12 mouse cellular contexts compared by ENCODE assay signal in genomic region chr13:49460692-49461414, GRCm38 (mm10). TPM values are rescaled to one million over a fixed set of nuclear protein-coding genes. Genes with fewer than 3 reads are reported as not detected.
A peak's percentile ranks its signal among the peaks of the same experiment; 100 is the strongest.
DNase-seq lines count a peak whose midpoint lies in the region; ATAC-seq and TF ChIP-seq lines count a peak whose summit lies in the region.
"Had no signal": no experiment of that assay in that cellular context is flagged by ENCODE, and none has a peak within 500 bp of the region (broad histone marks: within the 10 kb centered on the region; RNA-seq: fewer than 3 reads in every experiment).

No protein-coding gene starts in this region.

- peaks cover 7% of the 10 kb centered on the region; the same call in 1 of the 2 replicates for H3K36me3 ChIP-seq in stomach, embryonic 15.5 days
- peaks cover 73% of the 10 kb centered on the region for H3K36me3 ChIP-seq in midbrain, embryonic 13.5 days

- no peaks in the 10 kb centered on the region for H3K4me1 ChIP-seq in stomach, embryonic 15.5 days
- no peaks in the 10 kb centered on the region for H3K4me1 ChIP-seq in midbrain, embryonic 13.5 days (replicated peaks)
- H3K4me1 ChIP-seq: midbrain, embryonic 15.5 days had no signal

- whole genome bisulfite sequencing in stomach, embryonic 15.5 days = 57% methylated on average over 5 of the region's 5 CpGs
- 88% methylated on average over 5 of the region's 5 CpGs for WGBS in midbrain, embryonic 13.5 days

- H3K4me3 ChIP-seq in gastrocnemius, adult 2 months = no peak overlapping the region
- no peak overlapping the region for H3K4me3 ChIP-seq in stomach, embryonic 15.5 days (replicated peaks)
- H3K4me3 ChIP-seq in midbrain, embryonic 13.5 days (replicated peaks) = no peak overlapping the region
- H3K4me3 ChIP-seq: midbrain, embryonic 15.5 days had no signal

- no peaks in the 10 kb centered on the region for H3K9me3 ChIP-seq in stomach, embryonic 15.5 days
- no peaks in the 10 kb centered on the region for H3K9me3 ChIP-seq in midbrain, embryonic 13.5 days
- H3K9me3 ChIP-seq: midbrain, embryonic 15.5 days had no signal

- H3K27ac ChIP-seq in gastrocnemius, adult 2 months = peak overlapping the region; percentile 79
- H3K27ac ChIP-seq in stomach, embryonic 15.5 days = peak overlapping the region; percentile 68
- no peak overlapping the region for H3K27ac ChIP-seq in midbrain, embryonic 13.5 days
- H3K27ac ChIP-seq: midbrain, embryonic 15.5 days had no signal

- intact Hi-C loops in gastrocnemius, adult 2 months (cut with DNase I) = no loop called here
- intact Hi-C loops in left cerebral cortex, postnatal 14 days (cut with DNase I) = no loop called here
- intact Hi-C loops in left cerebral cortex, postnatal 4 days (cut with DNase I) = no loop called here

- H3K9ac ChIP-seq in stomach, embryonic 15.5 days = no peak overlapping the region
- no peak overlapping the region for H3K9ac ChIP-seq in midbrain, embryonic 13.5 days (replicated peaks)
- H3K9ac ChIP-seq: midbrain, embryonic 15.5 days had no signal

- no peak overlapping the region for H3K4me2 ChIP-seq in stomach, embryonic 15.5 days
- H3K4me2 ChIP-seq in midbrain, embryonic 13.5 days (replicated peaks) = no peak overlapping the region
- H3K4me2 ChIP-seq: midbrain, embryonic 15.5 days had no signal

- ATAC-seq in stomach, embryonic 15.5 days (ENCODE audit: insufficient read depth, low FRiP score, low read depth) = no peak
- ATAC-seq in midbrain, embryonic 13.5 days = no peak
- ATAC-seq: midbrain, embryonic 15.5 days had no signal

- H3K27me3 ChIP-seq in stomach, embryonic 15.5 days (replicated peaks) = no peaks in the 10 kb centered on the region
- H3K27me3 ChIP-seq in midbrain, embryonic 13.5 days = no peaks in the 10 kb centered on the region
- H3K27me3 ChIP-seq: CH12.LX; midbrain, embryonic 15.5 days had no signal

- TF ChIP-seq CTCF in gastrocnemius, adult 2 months (IDR thresholded peaks at IDR 0.05) = no peak

- peak; percentile 60 for DNase-seq in gastrocnemius, adult 2 months
- no peak for DNase-seq in gastrocnemius, postnatal 10 days
- peak; percentile 18 to 26 for DNase-seq in left cerebral cortex, postnatal 14 days (ENCODE audit: low spot score in 2 of 2)
- DNase-seq in left cerebral cortex, postnatal 4 days = no peak
- DNase-seq in layer of hippocampus, adult 9-11 months = peak; percentile 84
- no peak for DNase-seq in yolk sac, embryonic 10.5 days (ENCODE audit: low spot score)
- DNase-seq: liver; right cerebral cortex, postnatal 25 days had no signal

RNA-seq across cellular contexts. Expression of gene Tes3-ps, which starts 32.3 kb away (rescaled TPM):
- total RNA-seq in gastrocnemius, adult 2 months (2021) = 1 to 10 TPM; 1.7 to 2.4 TPM
- total RNA-seq in gastrocnemius, postnatal 10 days (2021) = 1 to 10 TPM; 1.4 to 1.5 TPM
- total RNA-seq in left cerebral cortex, postnatal 14 days (2021) = 1 to 10 TPM; 1.3 to 2.4 TPM
- 1 to 10 TPM; 2.4 to 2.8 TPM for total RNA-seq in left cerebral cortex, postnatal 4 days (2021)
- polyA plus RNA-seq in stomach, embryonic 15.5 days (2015; fragmentation: Nextera tagmentation; extraction: Ambion mirVana) = 1.1 and 2.6 TPM in 2 replicates
- 0.85 and 0.89 TPM in 2 replicates for polyA plus RNA-seq in midbrain, embryonic 13.5 days (2015; fragmentation: Nextera tagmentation; extraction: Ambion mirVana)

RNA-seq across cellular contexts. Expression of gene Ippk, which starts 39.8 kb away (rescaled TPM):
- total RNA-seq in gastrocnemius, adult 2 months (2021) = 1 to 10 TPM; 5.6 to 6.3 TPM
- total RNA-seq in gastrocnemius, postnatal 10 days (2021) = 1 to 10 TPM; 5.7 to 6.3 TPM
- total RNA-seq in left cerebral cortex, postnatal 14 days (2021) = 10 to 100 TPM; 12.8 to 14.2 TPM
- total RNA-seq in left cerebral cortex, postnatal 4 days (2021) = 10 to 100 TPM; 12.7 to 12.8 TPM
- polyA plus RNA-seq in stomach, embryonic 15.5 days (2015; fragmentation: Nextera tagmentation; extraction: Ambion mirVana) = 17.3 and 20.9 TPM in 2 replicates
- polyA plus RNA-seq in midbrain, embryonic 13.5 days (2015; fragmentation: Nextera tagmentation; extraction: Ambion mirVana) = 14.2 and 14.9 TPM in 2 replicates

RNA-seq across cellular contexts. Expression of gene Ecm2, which starts 43.8 kb away (rescaled TPM):
- total RNA-seq in gastrocnemius, adult 2 months (2021) = 10 to 100 TPM in 1 of 2 experiments, 1 to 10 TPM in 1; 8.0 to 15.0 TPM
- total RNA-seq in gastrocnemius, postnatal 10 days (2021) = 10 to 100 TPM; 17.8 TPM
- 1 to 10 TPM; 2.0 to 2.4 TPM for total RNA-seq in left cerebral cortex, postnatal 14 days (2021)
- 1 to 10 TPM; 1.7 to 1.9 TPM for total RNA-seq in left cerebral cortex, postnatal 4 days (2021)
- polyA plus RNA-seq in stomach, embryonic 15.5 days (2015; fragmentation: Nextera tagmentation; extraction: Ambion mirVana) = 0.98 and 1.3 TPM in 2 replicates
- polyA plus RNA-seq in midbrain, embryonic 13.5 days (2015; fragmentation: Nextera tagmentation; extraction: Ambion mirVana) = 1.8 and 2.1 TPM in 2 replicates

Comparison
In these comparisons a context has a peak if more than half of its experiments do, and no peak if none do; other contexts are left out.
1. DNase-seq: peak in gastrocnemius, adult 2 months (single experiment), left cerebral cortex, postnatal 14 days (2 of 2) and layer of hippocampus, adult 9-11 months (single experiment); none in gastrocnemius, postnatal 10 days (single experiment), left cerebral cortex, postnatal 4 days (single experiment) and yolk sac, embryonic 10.5 days (single experiment).